Mouse (Mus musculus) ovary, postnatal 10 days (tissue): Measurements from ENCODE around the gene Wfdc1.

Source experiments
- DNase-seq: peaks from one replicate; pipeline ENCODE4 v3.0.0; 2022; ENCODE audit warnings: low spot score

The Wfdc1 gene

DNA sequence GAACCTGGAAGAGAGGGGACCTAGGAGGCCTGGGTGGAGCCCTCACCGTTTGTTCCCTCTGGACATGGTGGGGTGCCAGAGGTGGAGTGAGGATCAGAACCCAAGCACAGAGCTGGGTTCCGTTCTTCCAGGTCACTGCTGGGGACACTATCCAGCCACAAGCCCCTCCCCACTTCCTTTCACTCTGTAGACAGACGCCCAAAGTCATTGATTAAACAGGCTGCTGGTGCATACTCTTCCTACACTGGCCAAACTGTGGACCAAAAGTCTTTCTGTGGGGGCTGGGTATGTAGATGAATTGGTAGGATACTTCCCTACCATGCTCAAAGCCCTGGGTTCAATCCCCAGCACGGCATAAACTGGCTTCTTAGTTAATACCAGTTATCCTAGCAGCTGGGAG lies 25.8 kb downstream of the Wfdc1 start:
- DNase-seq = no peak

DNA sequence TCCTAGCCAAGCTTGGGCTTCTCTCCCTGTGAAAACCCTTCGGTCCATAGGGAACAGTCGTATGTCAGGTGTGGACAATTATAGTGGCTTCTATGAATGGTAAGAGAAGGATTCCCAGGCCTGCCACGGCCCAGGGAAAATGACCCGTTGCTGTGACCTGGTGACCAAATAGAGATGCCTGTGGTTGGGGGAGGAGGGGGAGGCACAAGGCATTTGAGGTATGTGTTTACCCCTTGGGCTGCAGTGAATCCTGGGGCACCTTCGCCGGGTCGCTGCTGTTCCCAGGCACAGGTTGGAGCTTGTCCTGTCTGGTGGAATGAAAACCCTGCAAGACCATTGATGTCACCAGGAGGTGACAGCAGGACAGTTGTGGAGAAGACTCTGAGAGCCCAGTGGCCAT lies 28.5 kb downstream of the Wfdc1 start:
- DNase-seq = no peak

DNA sequence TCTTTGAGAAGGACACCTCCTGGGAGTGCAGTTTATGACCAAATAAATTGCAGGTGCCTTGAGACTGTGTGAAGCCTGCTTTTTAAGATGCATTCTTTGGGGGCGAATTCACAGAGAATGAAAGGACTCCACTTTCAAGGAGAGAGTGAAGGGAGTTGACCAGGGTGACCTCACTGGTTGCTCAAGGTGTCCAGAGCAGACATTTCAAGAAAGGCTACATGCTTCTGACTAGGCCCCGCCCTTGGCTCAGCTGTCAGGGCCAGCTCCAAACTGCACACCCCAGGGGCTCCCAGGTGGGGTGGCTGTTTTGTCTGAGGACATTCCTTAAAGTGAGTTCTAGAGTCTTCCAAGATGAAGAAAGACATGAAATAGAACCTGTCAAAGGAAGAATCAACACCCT lies 31.0 kb downstream of the Wfdc1 start:
- no peak for DNase-seq

DNA sequence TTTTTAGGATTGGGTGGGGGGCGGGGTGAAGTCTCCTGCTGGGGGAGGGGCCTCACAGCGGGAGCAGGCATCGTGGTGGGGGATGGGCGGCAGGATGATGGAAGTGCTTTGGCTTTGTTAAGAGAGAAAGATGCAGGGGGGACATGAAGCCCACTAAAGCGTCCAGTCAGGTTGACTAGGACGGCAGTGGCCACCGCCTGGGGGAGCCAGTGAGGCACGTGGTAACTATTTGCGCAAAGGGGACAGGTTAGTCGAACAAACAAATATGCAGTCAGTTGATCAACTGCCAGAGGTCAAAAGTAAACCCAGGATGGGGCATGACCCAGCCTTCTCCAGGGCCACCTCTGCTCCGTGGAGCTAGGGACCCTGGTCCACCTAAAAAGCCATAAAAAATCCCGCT lies 32.8 kb downstream of the Wfdc1 start:
- DNase-seq = no peak

GRCm38 (mm10) chr8:119699549-119700134 lies 33.5 kb downstream of the Wfdc1 start, which contains the start of gene Atp2c2:
Atp2c2 (plus strand) TSS chr8:119700009.
- DNase-seq = no peak

GRCm38 (mm10) chr8:119702965-119703364 lies 36.8 kb downstream of the Wfdc1 start:
- DNase-seq = no peak

- DNase-seq = no peak
These were observed 41.0 kb downstream of the Wfdc1 start for GRCm38 (mm10) chr8:119707146-119707545.

- no peak for DNase-seq
These were observed 42.3 kb downstream of the Wfdc1 start for GRCm38 (mm10) chr8:119708471-119708870.

- no peak for DNase-seq
These were observed 42.9 kb downstream of the Wfdc1 start for GRCm38 (mm10) chr8:119708878-119709702.

- DNase-seq = no peak
These were observed 43.5 kb downstream of the Wfdc1 start for GRCm38 (mm10) chr8:119709703-119710093.

- DNase-seq = no peak
These were observed 46.1 kb downstream of the Wfdc1 start for GRCm38 (mm10) chr8:119712226-119712625.

- no peak for DNase-seq
These were observed 47.3 kb downstream of the Wfdc1 start for GRCm38 (mm10) chr8:119713421-119713820.

DNA sequence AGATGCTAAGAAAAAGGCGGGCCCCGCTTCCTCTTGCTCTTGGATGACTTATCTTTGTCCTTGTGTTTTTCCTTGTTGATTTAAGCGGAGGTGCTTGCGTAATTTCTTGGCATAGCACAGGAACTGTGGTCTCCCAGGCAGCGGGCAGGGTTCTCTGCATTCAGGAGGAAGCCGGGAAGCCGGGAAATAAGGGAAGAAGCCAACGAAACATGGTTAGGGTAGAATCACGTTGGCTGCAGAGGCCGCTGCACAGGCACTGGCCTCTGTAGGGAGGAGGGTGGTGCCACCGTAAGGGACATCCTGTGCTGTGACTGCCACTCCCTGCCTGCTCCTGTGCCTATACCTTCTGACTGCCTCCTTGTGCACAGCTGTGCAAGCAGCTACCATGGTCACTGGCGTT lies 49.1 kb downstream of the Wfdc1 start:
- no peak for DNase-seq

- DNase-seq = no peak
These were observed 50.6 kb downstream of the Wfdc1 start for GRCm38 (mm10) chr8:119716730-119717299.

- DNase-seq = no peak
These were observed 51.6 kb downstream of the Wfdc1 start for GRCm38 (mm10) chr8:119717765-119718164.

GRCm38 (mm10) chr8:119719011-119719501 lies 52.9 kb downstream of the Wfdc1 start:
- no peak for DNase-seq

- no peak for DNase-seq
These were observed 56.2 kb downstream of the Wfdc1 start for GRCm38 (mm10) chr8:119722348-119722747.

GRCm38 (mm10) chr8:119723676-119724075 lies 57.5 kb downstream of the Wfdc1 start:
- DNase-seq = no peak

- no peak for DNase-seq
These were observed 58.4 kb downstream of the Wfdc1 start for GRCm38 (mm10) chr8:119724596-119724995.

DNA sequence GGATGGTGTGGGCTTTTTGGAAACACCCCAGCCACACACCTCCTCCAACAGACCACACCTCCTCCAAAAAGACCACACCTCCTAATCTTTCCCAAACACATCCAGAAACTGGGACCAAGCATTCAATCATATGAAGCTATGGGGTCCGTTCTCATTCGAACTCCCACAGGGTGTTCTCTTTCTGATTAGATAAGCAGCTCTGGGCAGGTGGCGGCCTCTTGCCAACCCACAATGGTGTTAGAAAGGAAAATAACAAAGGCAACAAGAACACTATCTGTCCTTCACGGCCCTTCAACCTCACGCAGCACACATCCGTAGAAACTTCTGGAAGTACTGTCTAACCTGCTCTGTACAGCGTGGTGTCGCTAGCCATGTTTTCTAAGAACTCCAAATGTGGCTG lies 60.9 kb downstream of the Wfdc1 start:
- no peak for DNase-seq

- DNase-seq = no peak
These were observed 62.3 kb downstream of the Wfdc1 start for GRCm38 (mm10) chr8:119728351-119728895.

- DNase-seq = no peak
These were observed 65.9 kb downstream of the Wfdc1 start for GRCm38 (mm10) chr8:119732072-119732471.
